8 mouse cellular contexts compared by ENCODE assay signal in genomic region chr2:155818596-155819391, GRCm38 (mm10). TPM values are rescaled to one million over a fixed set of nuclear protein-coding genes. Genes with fewer than 3 reads are reported as not detected.
DNase-seq lines count a peak whose midpoint lies in the region; ATAC-seq and TF ChIP-seq lines count a peak whose summit lies in the region.

No protein-coding gene starts in this region.

- peak overlapping the region; percentile 54 for H3K4me3 ChIP-seq in cortical plate, adult 2 months (ENCODE audit: insufficient read depth, low read length)

- peak; percentile 96 for DNase-seq in gastrocnemius, postnatal 10 days
- DNase-seq in induced T-regulatory cell, adult 2 months (ENCODE audit: low read depth): peak; percentile 98
- DNase-seq in left cerebral cortex, adult 9 months (ENCODE audit: low spot score in 2 of 2): peak; percentile 88 to 96
- peak; percentile 91 for DNase-seq in right cerebral cortex, postnatal 14 days
- DNase-seq in urinary bladder, postnatal 36 days (ENCODE audit: low spot score in 2 of 2): peak; percentile 94 to 96

- TF ChIP-seq CTCF in cortical plate, adult 2 months (IDR thresholded peaks at IDR 0.05; ENCODE audit: extremely low read depth, insufficient read depth, low read length): no peak

- H3K4me1 ChIP-seq in cortical plate, adult 2 months (ENCODE audit: control insufficient read depth, insufficient read depth, low read length): peaks cover 3% of the 10 kb centered on the region; the same call in 1 of the 2 replicates

- TF ChIP-seq POLR2A in cortical plate, adult 2 months (IDR thresholded peaks at IDR 0.05; ENCODE audit: extremely low read depth, insufficient read depth, low read length): peak; percentile 99

- peak overlapping the region; percentile 55 for H3K27ac ChIP-seq in cortical plate, adult 2 months (ENCODE audit: insufficient read depth, low read length)

- peak; percentile 97 for ATAC-seq in activated CD4-positive, CD25-positive, alpha-beta regulatory T cell, adult 4 months
- peak; percentile 95 for ATAC-seq in megakaryocyte progenitor cell, adult 5-6 weeks (replicated peaks; ENCODE audit: poor library complexity)

RNA-seq across cellular contexts. Expression of gene BC029722, which starts 0.4 kb away (rescaled TPM):
- polyA plus RNA-seq in activated CD4-positive, CD25-positive, alpha-beta regulatory T cell, adult 4 months (2017; shearing (Covaris generic)): 10 to 100 TPM; 14.5 to 18.7 TPM
- polyA plus RNA-seq in cortical plate, adult 2 months (2012; rRNA removed): 90.6 and 93.4 TPM in 2 replicates
- total RNA-seq in gastrocnemius, postnatal 10 days (2021): 10 to 100 TPM; 14.3 to 16.9 TPM
- total RNA-seq in megakaryocyte progenitor cell, adult 5-6 weeks (2015): 13.2 and 18.8 TPM in 2 replicates
- total RNA-seq in megakaryocyte progenitor cell, adult 5-6 weeks (2017): 13.2 and 14.8 TPM in 2 replicates

RNA-seq across cellular contexts. Expression of gene Eif6, which starts 7.9 kb away (rescaled TPM):
- polyA plus RNA-seq in activated CD4-positive, CD25-positive, alpha-beta regulatory T cell, adult 4 months (2017; shearing (Covaris generic)): 10 to 100 TPM; 73.4 to 81.2 TPM
- polyA plus RNA-seq in cortical plate, adult 2 months (2012; rRNA removed): 69.2 and 71.0 TPM in 2 replicates
- 10 to 100 TPM; 58.0 to 63.8 TPM for total RNA-seq in gastrocnemius, postnatal 10 days (2021)
- 261 and 264 TPM in 2 replicates for total RNA-seq in megakaryocyte progenitor cell, adult 5-6 weeks (2015)
- total RNA-seq in megakaryocyte progenitor cell, adult 5-6 weeks (2017): 58.5 and 84.7 TPM in 2 replicates

RNA-seq across cellular contexts. Expression of gene Fam83c, which starts 15.9 kb away (rescaled TPM):
- polyA plus RNA-seq in activated CD4-positive, CD25-positive, alpha-beta regulatory T cell, adult 4 months (2017; shearing (Covaris generic)): not detected
- not detected in 2 replicates for polyA plus RNA-seq in cortical plate, adult 2 months (2012; rRNA removed)
- not detected for total RNA-seq in gastrocnemius, postnatal 10 days (2021)
- total RNA-seq in megakaryocyte progenitor cell, adult 5-6 weeks (2015): not detected in 2 replicates
- not detected in 2 replicates for total RNA-seq in megakaryocyte progenitor cell, adult 5-6 weeks (2017)

RNA-seq across cellular contexts. Expression of gene Mmp24, which starts 43.7 kb away (rescaled TPM):
- under 1 TPM in 1 of 2 experiments, not detected in 1; 0.11 TPM for polyA plus RNA-seq in activated CD4-positive, CD25-positive, alpha-beta regulatory T cell, adult 4 months (2017; shearing (Covaris generic))
- polyA plus RNA-seq in cortical plate, adult 2 months (2012; rRNA removed): 33.8 and 34.2 TPM in 2 replicates
- under 1 TPM in 1 of 2 experiments, not detected in 1; 0.11 TPM for total RNA-seq in gastrocnemius, postnatal 10 days (2021)
- not detected in 2 replicates for total RNA-seq in megakaryocyte progenitor cell, adult 5-6 weeks (2015)
- total RNA-seq in megakaryocyte progenitor cell, adult 5-6 weeks (2017): under 0.01 TPM in 1 of 2 replicates, not detected in the other

Comparison
In these comparisons a context has a peak if more than half of its experiments do, and no peak if none do; other contexts are left out.
1. Peak in every context shown above with its lines: DNase-seq, ATAC-seq, H3K4me3 ChIP-seq and H3K27ac ChIP-seq.